Mouse (Mus musculus): ENCODE measurements at regions not wholly inside any gene's neighbourhood (a gene's known extent, or its start where the extent isn't known, plus 50 kb on each side); places are given as distances from the start of the nearest gene placed in this dataset.

GRCm38 (mm10) chr7:83144018-83144417 lies 276.9 kb downstream of the Mex3b start:
- H3K36me3 ChIP-seq (replicated peaks) = no peaks in the 10 kb centered on the region
- DNase-seq (ENCODE audit: extremely low spot score, low spot score) = no peak
- H3K4me3 ChIP-seq = no peak overlapping the region
- 84% methylated on average over 5 of the region's 5 CpGs for WGBS
- no peaks in the 10 kb centered on the region for H3K9me3 ChIP-seq
- peaks cover 9% of the 10 kb centered on the region for H3K4me1 ChIP-seq
- no peak overlapping the region for H3K27ac ChIP-seq
- H3K27me3 ChIP-seq (ENCODE audit: poor library complexity, severe bottlenecking) = no peaks in the 10 kb centered on the region

- 95% methylated on average over 5 of the region's 5 CpGs for WGBS
- no peaks in the 10 kb centered on the region for H3K36me3 ChIP-seq (replicated peaks)
Observed at GRCm38 (mm10) chr7:83145551-83145950, 278.4 kb downstream of the Mex3b start.

GRCm38 (mm10) chr7:83161226-83161625 lies 294.1 kb downstream of the Mex3b start:
- 76% methylated on average over 2 of the region's 2 CpGs for WGBS
- no peaks in the 10 kb centered on the region for H3K4me1 ChIP-seq
- H3K9me3 ChIP-seq = no peaks in the 10 kb centered on the region
- H3K4me3 ChIP-seq = no peak overlapping the region
- H3K36me3 ChIP-seq (replicated peaks) = no peaks in the 10 kb centered on the region
- no peak for DNase-seq (ENCODE audit: extremely low spot score, low spot score)
- no peaks in the 10 kb centered on the region for H3K27me3 ChIP-seq (ENCODE audit: poor library complexity, severe bottlenecking)
- H3K27ac ChIP-seq = no peak overlapping the region

More at GRCm38 (mm10) chr7:83145551-83145950, 278.4 kb downstream of the Mex3b start:
- no peaks in the 10 kb centered on the region for H3K27me3 ChIP-seq (ENCODE audit: poor library complexity, severe bottlenecking)
- no peak overlapping the region for H3K27ac ChIP-seq
- no peak for DNase-seq (ENCODE audit: extremely low spot score, low spot score)
- no peaks in the 10 kb centered on the region for H3K9me3 ChIP-seq
- no peak overlapping the region for H3K4me3 ChIP-seq
- peaks cover 1% of the 10 kb centered on the region; the same call in 1 of the 2 replicates for H3K4me1 ChIP-seq

GRCm38 (mm10) chr7:83162868-83163267 lies 295.7 kb downstream of the Mex3b start:
- Histone ChIP-seq H3K9me3 (no peaks in the 10 kb centered on the region), H3K27me3 (ENCODE audit: poor library complexity, severe bottlenecking) (no peaks in the 10 kb centered on the region), H3K27ac (no peak overlapping the region), H3K4me1 (no peaks in the 10 kb centered on the region), H3K36me3 (replicated peaks) (no peaks in the 10 kb centered on the region), H3K4me3 (no peak overlapping the region)
- WGBS = 90% methylated on average over 3 of the region's 3 CpGs
- DNase-seq (ENCODE audit: extremely low spot score, low spot score) = no peak

GRCm38 (mm10) chr7:83179403-83179802 lies 312.3 kb downstream of the Mex3b start:
- Histone ChIP-seq H3K9me3 (no peaks in the 10 kb centered on the region), H3K4me1 (no peaks in the 10 kb centered on the region), H3K27me3 (ENCODE audit: poor library complexity, severe bottlenecking) (no peaks in the 10 kb centered on the region), H3K4me3 (no peak overlapping the region), H3K36me3 (replicated peaks) (no peaks in the 10 kb centered on the region), H3K27ac (no peak overlapping the region)
- 95% methylated on average over 1 of the region's 1 CpGs for WGBS
- no peak for DNase-seq (ENCODE audit: extremely low spot score, low spot score)

GRCm38 (mm10) chr7:83186341-83186740 lies 319.2 kb downstream of the Mex3b start:
- Histone ChIP-seq H3K27me3 (ENCODE audit: poor library complexity, severe bottlenecking) (no peaks in the 10 kb centered on the region), H3K4me1 (no peaks in the 10 kb centered on the region), H3K36me3 (replicated peaks) (no peaks in the 10 kb centered on the region), H3K27ac (no peak overlapping the region), H3K9me3 (no peaks in the 10 kb centered on the region), H3K4me3 (no peak overlapping the region)
- 91% methylated on average over 9 of the region's 9 CpGs for WGBS
- DNase-seq (ENCODE audit: extremely low spot score, low spot score) = no peak

- Histone ChIP-seq H3K27ac (0 out of 2 replicates have a peak overlapping the region, but pooled peaks have one; percentile 8), H3K4me3 (no peak overlapping the region), H3K4me1 (peaks cover 12% of the 10 kb centered on the region), H3K36me3 (replicated peaks) (no peaks in the 10 kb centered on the region), H3K9me3 (no peaks in the 10 kb centered on the region; the same call in 1 of the 2 replicates), H3K27me3 (ENCODE audit: poor library complexity, severe bottlenecking) (no peaks in the 10 kb centered on the region)
- DNase-seq (ENCODE audit: extremely low spot score, low spot score) = no peak
- 93% methylated on average over 12 of the region's 12 CpGs for WGBS
Observed at GRCm38 (mm10) chr7:83195896-83196537, 328.9 kb downstream of the Mex3b start.

GRCm38 (mm10) chr7:83197490-83197889 lies 330.4 kb downstream of the Mex3b start:
- no peak overlapping the region for H3K4me3 ChIP-seq
- H3K9me3 ChIP-seq = no peaks in the 10 kb centered on the region; the same call in 1 of the 2 replicates
- peaks cover 27% of the 10 kb centered on the region for H3K4me1 ChIP-seq
- WGBS = 72% methylated on average over 2 of the region's 2 CpGs
- no peaks in the 10 kb centered on the region for H3K36me3 ChIP-seq (replicated peaks)
- H3K27me3 ChIP-seq (ENCODE audit: poor library complexity, severe bottlenecking) = no peaks in the 10 kb centered on the region
- DNase-seq (ENCODE audit: extremely low spot score, low spot score) = no peak
- no peak overlapping the region for H3K27ac ChIP-seq

GRCm38 (mm10) chr7:83201126-83201686 lies 334.1 kb downstream of the Mex3b start:
- Histone ChIP-seq H3K27ac (peak overlapping the region; percentile 82), H3K4me1 (peaks cover 53% of the 10 kb centered on the region), H3K36me3 (replicated peaks) (no peaks in the 10 kb centered on the region), H3K27me3 (ENCODE audit: poor library complexity, severe bottlenecking) (peaks cover 24% of the 10 kb centered on the region), H3K9me3 (no peaks in the 10 kb centered on the region), H3K4me3 (peak overlapping the region; percentile 35; the same call in 1 of the 2 replicates)
- WGBS = 59% methylated on average over 7 of the region's 7 CpGs
- DNase-seq (ENCODE audit: extremely low spot score, low spot score) = no peak

- Histone ChIP-seq H3K27me3 (ENCODE audit: poor library complexity, severe bottlenecking) (peaks cover 24% of the 10 kb centered on the region), H3K4me3 (peak overlapping the region; percentile 35), H3K36me3 (replicated peaks) (no peaks in the 10 kb centered on the region), H3K4me1 (peaks cover 46% of the 10 kb centered on the region), H3K9me3 (no peaks in the 10 kb centered on the region), H3K27ac (peak overlapping the region; percentile 82)
- WGBS = 21% methylated on average over 11 of the region's 11 CpGs
- DNase-seq (ENCODE audit: extremely low spot score, low spot score) = peak; percentile 61
Observed at GRCm38 (mm10) chr7:83201768-83202493, 334.8 kb downstream of the Mex3b start.

- H3K27me3 ChIP-seq (ENCODE audit: poor library complexity, severe bottlenecking) = peaks cover 24% of the 10 kb centered on the region
- WGBS = 79% methylated on average over 10 of the region's 10 CpGs
- H3K36me3 ChIP-seq (replicated peaks) = no peaks in the 10 kb centered on the region
- no peak for DNase-seq (ENCODE audit: extremely low spot score, low spot score)
- peak overlapping the region; percentile 72; the same call in 1 of the 2 replicates for H3K27ac ChIP-seq
- peaks cover 48% of the 10 kb centered on the region for H3K4me1 ChIP-seq
- H3K9me3 ChIP-seq = no peaks in the 10 kb centered on the region
- H3K4me3 ChIP-seq = no peak overlapping the region
Observed at GRCm38 (mm10) chr7:83203311-83204012, 336.3 kb downstream of the Mex3b start.

- DNase-seq (ENCODE audit: extremely low spot score, low spot score) = no peak
- Histone ChIP-seq H3K9me3 (no peaks in the 10 kb centered on the region), H3K4me3 (no peak overlapping the region), H3K27ac (peak overlapping the region; percentile 72), H3K36me3 (replicated peaks) (no peaks in the 10 kb centered on the region), H3K4me1 (peaks cover 48% of the 10 kb centered on the region), H3K27me3 (ENCODE audit: poor library complexity, severe bottlenecking) (peaks cover 24% of the 10 kb centered on the region)
- 14% methylated on average over 4 of the region's 4 CpGs for WGBS
Observed at GRCm38 (mm10) chr7:83204013-83204365, 336.9 kb downstream of the Mex3b start.

Data from forebrain, embryonic 10.5 days (tissue).